Mouse (Mus musculus) kidney, adult 2 months (tissue): ENCODE data around the gene Lca5l.

Experiments used
- CTCF ChIP-seq: fragments of 200-500 bp; conservative IDR thresholded peaks from 2 replicates; pipeline ENCODE4 v1.5.1; 2011; ENCODE audit warnings: low read depth, mild to moderate bottlenecking, control low read depth, low read length, moderate library complexity, mixed read lengths; ENCODE audit not compliant: insufficient read depth, insufficient read length
- POLR2A ChIP-seq: fragments of 200-500 bp; IDR thresholded peaks from one replicate; pipeline ENCODE4 v1.6.1; 2011; ENCODE audit warnings: low read depth, low read length, control low read depth

DNA sequence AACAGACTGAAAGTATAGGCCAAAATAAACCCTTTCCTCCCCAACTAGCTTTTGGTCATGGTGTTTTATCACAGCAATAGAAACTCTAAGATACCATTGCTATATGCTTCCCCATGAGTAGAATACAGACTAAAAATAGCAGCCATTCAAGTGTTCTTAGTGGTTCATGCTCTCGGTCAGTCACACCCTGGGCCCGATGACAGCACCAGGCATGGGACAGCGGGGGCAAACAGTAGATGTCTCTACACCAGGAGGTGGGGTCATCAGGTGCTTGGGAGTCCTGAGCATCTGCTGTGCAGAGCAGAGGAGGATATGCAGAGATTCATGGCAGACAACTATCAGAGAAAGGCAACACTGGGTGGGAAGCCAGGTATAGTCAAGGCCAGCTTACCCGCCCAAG lies 21.0 kb upstream of the Lca5l start:
- TF ChIP-seq POLR2A (no peak), CTCF (no peak)
